Mouse (Mus musculus) megakaryocyte progenitor cell, adult 5-6 weeks (primary cell): Measurements from ENCODE around the gene 1700069L16Rik. TPM values are rescaled to one million over a fixed set of nuclear protein-coding genes. Genes with fewer than 3 reads are reported as not detected.

Source experiments
- ATAC-seq: replicated peaks from 2 replicates; pipeline ENCODE4 v1.8.0; 2016; ENCODE audit warnings: mild to moderate bottlenecking, moderate TSS enrichment, inconsistent platforms; ENCODE audit not compliant: poor library complexity
- total RNA-seq, 2 experiments: library from RNA; stranded (forward) in 1 of 2; stranded (reverse) in 1 of 2; fragments of 157-497, 149-512 nt in 1 of 2; fragments of 200-1000 nt in 1 of 2; gene quantifications; 2 replicates each; pipeline versions ENCODE4 v1.2.3 to v1.2.4; 2015 to 2017

Gene 1700069L16Rik
- total RNA-seq, 2 experiments from 2014 or later = not detected

GRCm38 (mm10) chr5:113648647-113649211 lies 75.8 kb downstream of the 1700069L16Rik start:
- ATAC-seq = peak; percentile 38

GRCm38 (mm10) chr5:113647141-113647540 lies 77.4 kb downstream of the 1700069L16Rik start:
- no peak; the same call in 1 of the 2 replicates for ATAC-seq

- ATAC-seq = peak; percentile 83
Measured at GRCm38 (mm10) chr5:113644520-113644919, 80.1 kb downstream of the 1700069L16Rik start.

GRCm38 (mm10) chr5:113643107-113643848 lies 81.3 kb downstream of the 1700069L16Rik start:
- peak; percentile 70 for ATAC-seq

Other genes starting within 250 kb of the 1700069L16Rik start
- not detected in 2 replicates for gene Wscd2, start 234.4 kb downstream of the 1700069L16Rik start, total RNA-seq (2015)
- gene Wscd2, start 234.4 kb downstream of the 1700069L16Rik start, total RNA-seq (2017) = not detected in 2 replicates
- gene Cmklr1, start 74.3 kb downstream of the 1700069L16Rik start, total RNA-seq (2015) = 0.85 and 0.94 TPM in 2 replicates
- not detected in 2 replicates for gene Cmklr1, start 74.3 kb downstream of the 1700069L16Rik start, total RNA-seq (2017)
- gene Ficd, start 11.0 kb upstream of the 1700069L16Rik start, total RNA-seq (2015) = 2.5 and 3.1 TPM in 2 replicates
- gene Ficd, start 11.0 kb upstream of the 1700069L16Rik start, total RNA-seq (2017) = 1.5 and 2.6 TPM in 2 replicates
- gene Sart3, start 47.7 kb upstream of the 1700069L16Rik start, total RNA-seq (2015) = 16.2 and 17.2 TPM in 2 replicates
- gene Sart3, start 47.7 kb upstream of the 1700069L16Rik start, total RNA-seq (2017) = 26.0 and 37.7 TPM in 2 replicates
- gene Iscu, start 48.0 kb upstream of the 1700069L16Rik start, total RNA-seq (2015) = 108 TPM in 2 replicates
- 87.2 and 98.4 TPM in 2 replicates for gene Iscu, start 48.0 kb upstream of the 1700069L16Rik start, total RNA-seq (2017)
- gene Tmem119, start 75.7 kb upstream of the 1700069L16Rik start, total RNA-seq (2015) = 6.5 and 7.2 TPM in 2 replicates
- gene Tmem119, start 75.7 kb upstream of the 1700069L16Rik start, total RNA-seq (2017) = 5.6 and 8.2 TPM in 2 replicates
- gene Selplg, start 107.9 kb upstream of the 1700069L16Rik start, total RNA-seq (2015) = 244 and 245 TPM in 2 replicates
- gene Selplg, start 107.9 kb upstream of the 1700069L16Rik start, total RNA-seq (2017) = 82.0 and 99.0 TPM in 2 replicates
- 59.7 and 63.9 TPM in 2 replicates for gene Coro1c, start 184.0 kb upstream of the 1700069L16Rik start, total RNA-seq (2015)
- gene Coro1c, start 184.0 kb upstream of the 1700069L16Rik start, total RNA-seq (2017) = 81.8 and 83.9 TPM in 2 replicates